Comparison of ENCODE assay signal across 15 mouse cellular contexts in the genomic region with DNA sequence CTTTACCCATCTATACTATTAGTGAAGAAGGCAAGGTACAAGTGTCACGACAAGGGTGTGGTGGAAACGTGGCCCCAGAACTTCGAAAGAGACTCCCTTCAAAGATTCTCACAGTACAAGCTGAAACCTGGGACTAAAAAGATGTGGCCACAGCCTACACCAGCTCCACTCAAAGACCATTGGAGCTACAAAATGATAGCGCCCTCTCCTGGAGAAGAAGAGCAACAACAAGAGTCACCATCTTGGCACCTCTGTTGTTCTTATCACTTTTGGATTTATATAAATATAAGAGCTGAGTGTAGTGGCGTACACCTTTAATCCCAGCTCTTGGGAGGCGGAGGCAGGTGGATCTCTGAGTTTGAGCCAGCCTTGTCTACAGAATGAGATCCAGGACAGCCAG. TPM values are rescaled to one million over a fixed set of nuclear protein-coding genes. Genes with fewer than 3 reads are reported as not detected.
DNase-seq lines count a peak whose midpoint lies in the region; ATAC-seq and TF ChIP-seq lines count a peak whose summit lies in the region.
"Had no signal": no experiment of that assay in that cellular context is flagged by ENCODE, and none has a peak within 500 bp of the region (broad histone marks: within the 10 kb centered on the region; RNA-seq: fewer than 3 reads in every experiment).

No protein-coding gene starts in this region.

- peak; percentile 49 for TF ChIP-seq CTCF in hindbrain, postnatal 0 days (IDR thresholded peaks at IDR 0.05; ENCODE audit: low read depth)

- WGBS in hindbrain, postnatal 0 days: 63% methylated on average over 6 of the region's 6 CpGs
- WGBS in hindbrain, embryonic 10.5 days: 56% methylated on average over 6 of the region's 6 CpGs
- 58% methylated on average over 6 of the region's 6 CpGs for WGBS in midbrain, embryonic 16.5 days

- no peak overlapping the region for H3K4me2 ChIP-seq in hindbrain, postnatal 0 days (ENCODE audit: low read depth, low read length)
- H3K4me2 ChIP-seq in midbrain, embryonic 16.5 days (ENCODE audit: low read length): no peak overlapping the region
- H3K4me2 ChIP-seq: limb, embryonic 12.5 days had no signal

- H3K27me3 ChIP-seq in hindbrain, postnatal 0 days (ENCODE audit: insufficient read depth, low read length): no peaks in the 10 kb centered on the region
- H3K27me3 ChIP-seq in hindbrain, embryonic 10.5 days (ENCODE audit: insufficient read depth, poor library complexity, severe bottlenecking): no peaks in the 10 kb centered on the region
- no peaks in the 10 kb centered on the region for H3K27me3 ChIP-seq in midbrain, embryonic 16.5 days (ENCODE audit: control insufficient read depth, insufficient read depth, low read depth, low read length)
- H3K27me3 ChIP-seq: limb, embryonic 12.5 days had no signal

- no peak overlapping the region for H3K9ac ChIP-seq in hindbrain, postnatal 0 days (replicated peaks; ENCODE audit: low read length)
- H3K9ac ChIP-seq in midbrain, embryonic 16.5 days (ENCODE audit: low read depth, low read length): no peak overlapping the region
- H3K9ac ChIP-seq: limb, embryonic 12.5 days had no signal

- H3K9me3 ChIP-seq in hindbrain, postnatal 0 days (ENCODE audit: low read length): no peaks in the 10 kb centered on the region
- 0 out of 2 replicates have a peak, but pooled peaks cover 3% of the 10 kb centered on the region for H3K9me3 ChIP-seq in hindbrain, embryonic 10.5 days
- no peaks in the 10 kb centered on the region for H3K9me3 ChIP-seq in midbrain, embryonic 16.5 days (replicated peaks; ENCODE audit: control insufficient read depth, low read length, poor library complexity, severe bottlenecking)

- peaks cover 3% of the 10 kb centered on the region; the same call in 1 of the 2 replicates for H3K4me1 ChIP-seq in hindbrain, postnatal 0 days (ENCODE audit: insufficient read depth, low read length)
- peaks cover 3% of the 10 kb centered on the region for H3K4me1 ChIP-seq in hindbrain, embryonic 10.5 days (replicated peaks)
- H3K4me1 ChIP-seq in midbrain, embryonic 16.5 days (ENCODE audit: control insufficient read depth, insufficient read depth, low read length): no peaks in the 10 kb centered on the region
- H3K4me1 ChIP-seq: limb, embryonic 12.5 days had no signal

- no peak for ATAC-seq in hindbrain, postnatal 0 days
- ATAC-seq in erythroblast, adult 5-6 weeks (replicated peaks; ENCODE audit: low FRiP score, poor library complexity, severe bottlenecking): 0 out of 2 replicates have a peak, but pooled peaks have one; percentile 36
- ATAC-seq in midbrain, embryonic 16.5 days: no peak
- ATAC-seq: intestine, embryonic 16.5 days had no signal

- no peak for DNase-seq in hindbrain, postnatal 0 days (ENCODE audit: low spot score)
- DNase-seq in hindbrain, embryonic 10.5 days (ENCODE audit: low spot score): no peak
- DNase-seq in 416B (ENCODE audit: low read depth) (peak; percentile 69), ES-CJ7 (ENCODE audit: low read depth, low spot score) (peak; percentile 44)
- DNase-seq in urinary bladder, postnatal 36 days (ENCODE audit: low spot score in 2 of 2): no peak
- DNase-seq: adrenal gland, postnatal 10 days; cerebellum, adult 8-10 months; layer of hippocampus, adult 9-11 months; lung, postnatal 4 days had no signal

- no peak overlapping the region for H3K27ac ChIP-seq in hindbrain, postnatal 0 days
- H3K27ac ChIP-seq in hindbrain, embryonic 10.5 days: no peak overlapping the region
- no peak overlapping the region for H3K27ac ChIP-seq in midbrain, embryonic 16.5 days (ENCODE audit: low read length)
- H3K27ac ChIP-seq: limb, embryonic 12.5 days had no signal

- no peaks in the 10 kb centered on the region for H3K36me3 ChIP-seq in hindbrain, postnatal 0 days (ENCODE audit: insufficient read depth, low read length)
- H3K36me3 ChIP-seq in hindbrain, embryonic 10.5 days: no peaks in the 10 kb centered on the region
- no peaks in the 10 kb centered on the region for H3K36me3 ChIP-seq in midbrain, embryonic 16.5 days (ENCODE audit: control insufficient read depth, insufficient read depth, low read length)
- H3K36me3 ChIP-seq: limb, embryonic 12.5 days had no signal

- H3K4me3 ChIP-seq in hindbrain, postnatal 0 days (ENCODE audit: low read length): no peak overlapping the region
- no peak overlapping the region for H3K4me3 ChIP-seq in hindbrain, embryonic 10.5 days
- no peak overlapping the region for H3K4me3 ChIP-seq in midbrain, embryonic 16.5 days (ENCODE audit: low read depth, low read length)
- H3K4me3 ChIP-seq: erythroblast, embryonic 14.5 days; limb, embryonic 12.5 days had no signal

RNA-seq across cellular contexts. Expression of a gene that starts 14.0 kb away (rescaled TPM):
- not detected in 2 replicates for total RNA-seq in hindbrain, postnatal 0 days (2014; rRNA removed)
- not detected in 2 replicates for polyA plus RNA-seq in hindbrain, postnatal 0 days (2015; fragmentation: Nextera tagmentation; extraction: Ambion mirVana)
- not detected in 2 replicates for polyA plus RNA-seq in hindbrain, embryonic 10.5 days (2016; fragmentation: Nextera tagmentation; extraction: Ambion mirVana)
- total RNA-seq in erythroblast, adult 5-6 weeks (2015; ENCODE audit: low replicate concordance): not detected in 2 replicates
- total RNA-seq in erythroblast, adult 5-6 weeks (2017; ENCODE audit: low replicate concordance): not detected in 2 replicates
- not detected in 2 replicates for polyA plus RNA-seq in midbrain, embryonic 16.5 days (2015; fragmentation: Nextera tagmentation; extraction: Ambion mirVana)
- total RNA-seq: adrenal gland, postnatal 10 days had no signal
- polyA plus RNA-seq: erythroblast, embryonic 14.5 days; heart, postnatal 0 days; intestine, embryonic 16.5 days; limb, embryonic 12.5 days had no signal

RNA-seq across cellular contexts. Expression of a gene that starts 35.1 kb away (rescaled TPM):
- 180 and 199 TPM in 2 replicates for total RNA-seq in hindbrain, postnatal 0 days (2014; rRNA removed)
- 22.4 and 25.5 TPM in 2 replicates for polyA plus RNA-seq in hindbrain, postnatal 0 days (2015; fragmentation: Nextera tagmentation; extraction: Ambion mirVana)
- polyA plus RNA-seq in hindbrain, embryonic 10.5 days (2016; fragmentation: Nextera tagmentation; extraction: Ambion mirVana): 52.8 and 77.6 TPM in 2 replicates
- 31.1 and 38.2 TPM in 2 replicates for total RNA-seq in erythroblast, adult 5-6 weeks (2015; ENCODE audit: low replicate concordance)
- 51.7 and 77.5 TPM in 2 replicates for total RNA-seq in erythroblast, adult 5-6 weeks (2017; ENCODE audit: low replicate concordance)
- 24.0 and 27.3 TPM in 2 replicates for polyA plus RNA-seq in midbrain, embryonic 16.5 days (2015; fragmentation: Nextera tagmentation; extraction: Ambion mirVana)

RNA-seq across cellular contexts. Expression of a gene that starts 35.4 kb away (rescaled TPM):
- 1.3 TPM in 1 of 2 replicates, not detected in the other for total RNA-seq in hindbrain, postnatal 0 days (2014; rRNA removed)
- 0.85 and 1.6 TPM in 2 replicates for polyA plus RNA-seq in hindbrain, postnatal 0 days (2015; fragmentation: Nextera tagmentation; extraction: Ambion mirVana)
- 1.0 and 1.7 TPM in 2 replicates for polyA plus RNA-seq in hindbrain, embryonic 10.5 days (2016; fragmentation: Nextera tagmentation; extraction: Ambion mirVana)
- total RNA-seq in erythroblast, adult 5-6 weeks (2015; ENCODE audit: low replicate concordance): not detected in 2 replicates
- total RNA-seq in erythroblast, adult 5-6 weeks (2017; ENCODE audit: low replicate concordance): not detected in 2 replicates
- 0.54 and 1.5 TPM in 2 replicates for polyA plus RNA-seq in midbrain, embryonic 16.5 days (2015; fragmentation: Nextera tagmentation; extraction: Ambion mirVana)
- total RNA-seq: adrenal gland, postnatal 10 days had no signal
- polyA plus RNA-seq: erythroblast, embryonic 14.5 days; heart, postnatal 0 days; intestine, embryonic 16.5 days had no signal

Comparison
In these comparisons a context has a peak if more than half of its experiments do, and no peak if none do; other contexts are left out.
1. DNase-seq: peak in 416B (single experiment) and ES-CJ7 (single experiment); none in hindbrain, postnatal 0 days (single experiment), hindbrain, embryonic 10.5 days (single experiment) and urinary bladder, postnatal 36 days (0 of 2).